Mouse (Mus musculus): ENCODE measurements around the gene Sult2b1. TPM values are rescaled to one million over a fixed set of nuclear protein-coding genes. Genes with fewer than 3 reads are reported as not detected.

The Sult2b1 gene
- polyA plus RNA-seq, 1 experiment from 2014 or later: 2.5 TPM

DNA sequence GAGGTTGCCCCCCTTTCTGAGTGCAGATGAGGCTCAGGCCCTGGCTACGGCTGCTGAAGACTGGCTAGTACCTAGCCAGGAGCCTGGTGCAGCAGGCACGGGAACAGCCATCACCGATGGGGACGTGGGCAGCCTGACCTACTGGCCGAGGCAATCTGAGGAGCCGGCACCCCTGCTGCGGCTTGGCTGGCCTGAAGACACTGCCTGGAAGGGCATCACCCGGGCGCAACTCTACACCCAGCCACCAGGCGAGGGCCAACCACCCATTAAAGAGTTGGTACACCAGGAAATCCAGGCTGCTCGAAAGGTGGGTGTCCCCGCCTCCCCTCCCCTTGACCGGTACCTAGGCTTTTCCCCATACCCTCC lies 62.1 kb downstream of the Sult2b1 start:
- Histone ChIP-seq H3K9ac (replicated peaks; ENCODE audit: low read length) (no peak overlapping the region), H3K27me3 (ENCODE audit: insufficient read depth, low read length) (no peaks in the 10 kb centered on the region), H3K4me2 (replicated peaks; ENCODE audit: low read depth, low read length) (no peak overlapping the region), H3K4me1 (ENCODE audit: insufficient read depth, low read length) (peaks cover 12% of the 10 kb centered on the region), H3K9me3 (ENCODE audit: low read length) (no peaks in the 10 kb centered on the region), H3K4me3 (ENCODE audit: low read length) (no peak overlapping the region), H3K27ac (ENCODE audit: low read length) (no peak overlapping the region), H3K36me3 (ENCODE audit: insufficient read depth, low read length) (peaks cover 77% of the 10 kb centered on the region)
- no peak for ATAC-seq (ENCODE audit: low FRiP score, low TSS enrichment)
- WGBS: 46% methylated on average over 13 of the region's 13 CpGs

DNA sequence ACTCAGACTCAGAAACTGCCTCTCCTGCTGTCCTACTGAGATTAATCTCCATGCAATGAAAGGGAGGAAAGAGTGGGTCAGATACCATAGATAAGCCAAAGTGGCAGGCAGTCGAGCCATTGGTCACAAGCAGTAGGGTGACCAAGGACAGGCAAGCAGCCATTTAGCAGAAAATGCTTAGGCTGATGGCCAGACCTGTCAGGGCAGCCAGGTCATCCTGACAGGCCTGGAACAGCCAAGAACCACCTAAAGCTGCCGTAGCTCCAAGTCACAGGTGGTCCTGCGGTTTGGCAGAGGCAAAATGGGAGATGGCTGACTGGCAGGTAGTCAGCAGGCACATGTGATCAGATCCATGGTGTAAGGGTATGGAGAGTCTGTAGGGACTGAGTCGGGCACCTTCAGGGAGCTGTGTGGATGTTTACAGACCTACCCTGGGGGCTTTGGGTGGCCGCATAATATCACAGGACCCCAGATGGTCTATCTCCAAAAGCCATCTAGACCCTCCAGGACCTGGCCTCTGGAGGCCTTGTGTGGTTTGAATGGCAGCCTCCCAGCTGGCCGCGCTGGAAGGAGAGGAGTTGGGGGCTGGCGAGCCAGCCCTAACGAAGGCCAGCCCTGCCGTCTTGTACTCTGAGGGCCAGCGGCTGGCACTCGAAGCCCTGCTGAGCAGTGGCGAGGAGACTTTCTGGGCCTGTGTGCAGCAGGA lies 62.7 kb downstream of the Sult2b1 start:
- Histone ChIP-seq H3K36me3 (ENCODE audit: insufficient read depth, low read length) (peaks cover 72% of the 10 kb centered on the region), H3K9ac (replicated peaks; ENCODE audit: low read length) (no peak overlapping the region), H3K27me3 (ENCODE audit: insufficient read depth, low read length) (no peaks in the 10 kb centered on the region), H3K27ac (ENCODE audit: low read length) (no peak overlapping the region), H3K9me3 (ENCODE audit: low read length) (no peaks in the 10 kb centered on the region), H3K4me3 (ENCODE audit: low read length) (no peak overlapping the region), H3K4me1 (ENCODE audit: insufficient read depth, low read length) (peaks cover 17% of the 10 kb centered on the region), H3K4me2 (replicated peaks; ENCODE audit: low read depth, low read length) (no peak overlapping the region)
- 57% methylated on average over 13 of the region's 13 CpGs for WGBS
- no peak for ATAC-seq (ENCODE audit: low FRiP score, low TSS enrichment)

- Histone ChIP-seq H3K4me2 (replicated peaks; ENCODE audit: low read depth, low read length) (no peak overlapping the region), H3K36me3 (ENCODE audit: insufficient read depth, low read length) (peaks cover 66% of the 10 kb centered on the region), H3K9ac (replicated peaks; ENCODE audit: low read length) (no peak overlapping the region), H3K27me3 (ENCODE audit: insufficient read depth, low read length) (no peaks in the 10 kb centered on the region), H3K9me3 (ENCODE audit: low read length) (no peaks in the 10 kb centered on the region), H3K4me3 (ENCODE audit: low read length) (no peak overlapping the region), H3K4me1 (ENCODE audit: insufficient read depth, low read length) (peaks cover 23% of the 10 kb centered on the region), H3K27ac (ENCODE audit: low read length) (no peak overlapping the region)
- ATAC-seq (ENCODE audit: low FRiP score, low TSS enrichment): no peak
- 84% methylated on average over 7 of the region's 7 CpGs for WGBS
Measured at GRCm38 (mm10) chr7:45721234-45721571, 63.3 kb downstream of the Sult2b1 start.

DNA sequence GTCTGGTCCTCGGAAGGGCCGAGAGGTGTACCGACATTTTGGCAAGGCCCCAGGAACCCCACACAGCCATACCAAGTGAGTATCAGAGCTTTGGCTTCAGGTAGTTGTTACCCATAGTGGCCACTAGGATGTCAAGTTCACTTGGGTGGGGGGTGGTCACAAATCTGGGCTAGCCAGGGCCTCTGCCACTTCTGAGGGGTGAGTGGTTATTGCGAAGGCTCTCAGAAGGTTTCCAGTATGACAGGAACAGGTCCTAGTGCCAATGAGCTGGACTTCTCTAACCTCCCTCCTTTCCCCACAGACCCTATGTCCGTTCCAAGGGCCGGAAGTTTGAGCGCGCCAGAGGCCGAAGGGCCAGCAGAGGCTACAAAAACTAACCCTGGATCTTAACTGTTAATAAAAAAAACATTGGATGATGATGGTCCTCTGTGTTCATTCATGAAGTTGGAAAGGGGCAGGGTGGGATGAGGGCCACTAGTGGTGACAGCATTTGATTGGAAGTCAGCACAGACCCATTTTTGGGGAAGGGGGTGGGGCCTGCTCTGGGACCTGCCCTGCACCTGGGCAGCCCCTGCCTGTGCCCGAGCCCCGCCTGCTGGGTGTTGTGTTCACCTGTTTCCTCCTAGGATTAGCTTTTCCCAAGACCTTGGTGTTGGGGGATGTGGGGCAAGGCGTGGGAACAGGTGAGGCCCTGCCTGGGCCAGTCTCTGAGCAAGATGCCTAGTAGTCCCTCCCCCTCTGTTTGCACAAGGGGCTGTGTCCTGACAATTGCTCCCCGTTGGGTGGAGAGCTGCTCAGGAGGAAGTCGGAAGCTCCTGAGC lies 63.8 kb downstream of the Sult2b1 start, which contains the start of gene Fam83e:
TSS of gene Fam83e (plus strand) at position 800 of the 821 bp plus-strand sequence.
- Histone ChIP-seq H3K4me3 (ENCODE audit: low read length) (no peak within 1 kb of the TSS), H3K4me2 (replicated peaks; ENCODE audit: low read depth, low read length) (no peak within 1 kb of the TSS), H3K27ac (ENCODE audit: low read length) (no peak within 1 kb of the TSS), H3K4me1 (ENCODE audit: insufficient read depth, low read length) (peaks cover 29% of the 10 kb centered on the region), H3K9ac (replicated peaks; ENCODE audit: low read length) (no peak within 1 kb of the TSS), H3K9me3 (ENCODE audit: low read length) (no peaks in the 10 kb centered on the region), H3K36me3 (ENCODE audit: insufficient read depth, low read length) (peaks cover 60% of the 10 kb centered on the region), H3K27me3 (ENCODE audit: insufficient read depth, low read length) (no peaks in the 10 kb centered on the region)
- 81% methylated on average over 14 of the region's 14 CpGs for WGBS
- ATAC-seq (ENCODE audit: low FRiP score, low TSS enrichment): no peak

DNA sequence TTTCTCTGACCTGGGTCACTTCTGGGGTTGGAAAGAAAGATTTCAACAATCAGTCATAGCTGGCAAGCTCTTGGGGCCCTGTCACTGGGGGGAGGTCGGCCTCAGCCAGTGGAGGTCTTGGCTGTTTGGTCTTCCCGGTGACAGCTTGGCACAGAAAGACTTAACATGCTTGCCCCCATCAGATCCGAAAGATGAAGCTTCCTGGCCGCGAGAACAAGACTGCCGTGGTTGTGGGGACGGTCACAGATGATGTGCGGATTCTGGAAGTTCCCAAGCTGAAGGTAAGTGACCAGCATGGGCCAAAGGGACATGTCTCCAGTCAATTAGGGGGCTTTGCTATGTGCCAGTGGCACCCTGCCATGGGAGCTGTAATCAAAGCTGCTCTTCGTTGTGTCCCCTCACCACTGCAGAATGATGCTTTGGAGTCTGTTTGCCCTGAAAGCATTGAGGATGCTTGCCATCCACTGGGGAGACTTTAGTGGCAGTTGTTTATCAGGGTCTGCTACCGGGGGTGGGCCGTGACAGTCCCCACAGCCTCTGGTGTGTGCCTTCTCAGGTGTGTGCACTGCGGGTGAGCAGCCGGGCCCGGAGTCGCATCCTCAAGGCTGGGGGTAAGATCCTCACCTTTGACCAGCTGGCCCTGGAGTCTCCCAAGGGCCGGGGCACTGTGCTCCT lies 64.6 kb downstream of the Sult2b1 start:
- peaks cover 32% of the 10 kb centered on the region for H3K4me1 ChIP-seq (ENCODE audit: insufficient read depth, low read length)
- 89% methylated on average over 13 of the region's 16 CpGs for WGBS
- no peaks in the 10 kb centered on the region for H3K27me3 ChIP-seq (ENCODE audit: insufficient read depth, low read length)
- peak overlapping the region; percentile 99; the same call in 1 of the 2 replicates for H3K9ac ChIP-seq (replicated peaks; ENCODE audit: low read length)
- no peak overlapping the region for H3K4me3 ChIP-seq (ENCODE audit: low read length)
- ATAC-seq (ENCODE audit: low FRiP score, low TSS enrichment): no peak
- H3K36me3 ChIP-seq (ENCODE audit: insufficient read depth, low read length): peaks cover 54% of the 10 kb centered on the region
- 0 out of 2 replicates have a peak overlapping the region, but pooled peaks have one; percentile 89 for H3K4me2 ChIP-seq (replicated peaks; ENCODE audit: low read depth, low read length)
- no peaks in the 10 kb centered on the region for H3K9me3 ChIP-seq (ENCODE audit: low read length)
- no peak overlapping the region for H3K27ac ChIP-seq (ENCODE audit: low read length)

- Histone ChIP-seq H3K27me3 (ENCODE audit: insufficient read depth, low read length) (no peaks in the 10 kb centered on the region), H3K9me3 (ENCODE audit: low read length) (no peaks in the 10 kb centered on the region), H3K36me3 (ENCODE audit: insufficient read depth, low read length) (peaks cover 49% of the 10 kb centered on the region), H3K4me1 (ENCODE audit: insufficient read depth, low read length) (peaks cover 37% of the 10 kb centered on the region), H3K9ac (replicated peaks; ENCODE audit: low read length) (peak overlapping the region; percentile 99), H3K4me3 (ENCODE audit: low read length) (peak overlapping the region; percentile 97), H3K27ac (ENCODE audit: low read length) (peak overlapping the region; percentile 91; the same call in 1 of the 2 replicates), H3K4me2 (replicated peaks; ENCODE audit: low read depth, low read length) (peak overlapping the region; percentile 89)
- WGBS: 82% methylated on average over 10 of the region's 10 CpGs
- no peak for ATAC-seq (ENCODE audit: low FRiP score, low TSS enrichment)
Measured at GRCm38 (mm10) chr7:45719180-45719579, 65.3 kb downstream of the Sult2b1 start.

DNA sequence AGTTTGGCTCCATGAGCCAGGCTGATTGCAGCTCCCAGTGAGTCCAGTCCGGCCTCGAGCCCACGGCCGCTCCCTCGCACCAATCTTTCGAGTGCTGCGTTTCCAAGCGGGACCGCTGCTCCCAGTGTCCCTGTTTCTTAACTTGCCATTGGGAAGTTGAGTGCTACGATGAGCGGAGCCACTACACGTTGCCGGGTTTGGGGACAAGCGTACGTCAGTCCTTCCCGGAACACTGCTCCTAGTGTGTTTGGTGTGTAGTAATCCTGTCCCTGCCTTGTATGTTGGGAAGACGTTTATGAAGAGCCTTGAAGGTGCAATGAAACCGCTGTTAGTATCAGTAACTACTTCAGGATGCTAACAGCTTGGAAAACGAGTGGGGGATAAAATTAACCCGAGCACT lies 66.1 kb downstream of the Sult2b1 start:
- H3K9me3 ChIP-seq (ENCODE audit: low read length): no peaks in the 10 kb centered on the region

GRCm38 (mm10) chr7:45717918-45718297 lies 66.6 kb downstream of the Sult2b1 start, which contains the start of gene Sphk2:
TSS of gene Sphk2 (minus strand) at chr7:45718002.
- Histone ChIP-seq H3K4me1 (ENCODE audit: insufficient read depth, low read length) (peaks cover 43% of the 10 kb centered on the region), H3K27ac (ENCODE audit: low read length) (peak within 1 kb of the TSS; percentile 91), H3K9me3 (ENCODE audit: low read length) (no peaks in the 10 kb centered on the region), H3K9ac (replicated peaks; ENCODE audit: low read length) (peak within 1 kb of the TSS; percentile 99), H3K27me3 (ENCODE audit: insufficient read depth, low read length) (no peaks in the 10 kb centered on the region), H3K36me3 (ENCODE audit: insufficient read depth, low read length) (peaks cover 42% of the 10 kb centered on the region), H3K4me2 (replicated peaks; ENCODE audit: low read depth, low read length) (peak within 1 kb of the TSS; percentile 89), H3K4me3 (ENCODE audit: low read length) (peak within 1 kb of the TSS; percentile 97)
- ATAC-seq (ENCODE audit: low FRiP score, low TSS enrichment): peak; percentile 60
- WGBS: under 1% methylated on average over 41 of the region's 41 CpGs

More for the DNA sequence above, 66.1 kb downstream of the Sult2b1 start:
- H3K4me3 ChIP-seq (ENCODE audit: low read length): peak overlapping the region; percentile 97
- H3K36me3 ChIP-seq (ENCODE audit: insufficient read depth, low read length): peaks cover 42% of the 10 kb centered on the region
- peak overlapping the region; percentile 89 for H3K4me2 ChIP-seq (replicated peaks; ENCODE audit: low read depth, low read length)
- WGBS: under 1% methylated on average over 20 of the region's 20 CpGs
- ATAC-seq (ENCODE audit: low FRiP score, low TSS enrichment): no peak
- peak overlapping the region; percentile 99 for H3K9ac ChIP-seq (replicated peaks; ENCODE audit: low read length)
- H3K27me3 ChIP-seq (ENCODE audit: insufficient read depth, low read length): no peaks in the 10 kb centered on the region
- peaks cover 43% of the 10 kb centered on the region for H3K4me1 ChIP-seq (ENCODE audit: insufficient read depth, low read length)
- H3K27ac ChIP-seq (ENCODE audit: low read length): peak overlapping the region; percentile 91

DNA sequence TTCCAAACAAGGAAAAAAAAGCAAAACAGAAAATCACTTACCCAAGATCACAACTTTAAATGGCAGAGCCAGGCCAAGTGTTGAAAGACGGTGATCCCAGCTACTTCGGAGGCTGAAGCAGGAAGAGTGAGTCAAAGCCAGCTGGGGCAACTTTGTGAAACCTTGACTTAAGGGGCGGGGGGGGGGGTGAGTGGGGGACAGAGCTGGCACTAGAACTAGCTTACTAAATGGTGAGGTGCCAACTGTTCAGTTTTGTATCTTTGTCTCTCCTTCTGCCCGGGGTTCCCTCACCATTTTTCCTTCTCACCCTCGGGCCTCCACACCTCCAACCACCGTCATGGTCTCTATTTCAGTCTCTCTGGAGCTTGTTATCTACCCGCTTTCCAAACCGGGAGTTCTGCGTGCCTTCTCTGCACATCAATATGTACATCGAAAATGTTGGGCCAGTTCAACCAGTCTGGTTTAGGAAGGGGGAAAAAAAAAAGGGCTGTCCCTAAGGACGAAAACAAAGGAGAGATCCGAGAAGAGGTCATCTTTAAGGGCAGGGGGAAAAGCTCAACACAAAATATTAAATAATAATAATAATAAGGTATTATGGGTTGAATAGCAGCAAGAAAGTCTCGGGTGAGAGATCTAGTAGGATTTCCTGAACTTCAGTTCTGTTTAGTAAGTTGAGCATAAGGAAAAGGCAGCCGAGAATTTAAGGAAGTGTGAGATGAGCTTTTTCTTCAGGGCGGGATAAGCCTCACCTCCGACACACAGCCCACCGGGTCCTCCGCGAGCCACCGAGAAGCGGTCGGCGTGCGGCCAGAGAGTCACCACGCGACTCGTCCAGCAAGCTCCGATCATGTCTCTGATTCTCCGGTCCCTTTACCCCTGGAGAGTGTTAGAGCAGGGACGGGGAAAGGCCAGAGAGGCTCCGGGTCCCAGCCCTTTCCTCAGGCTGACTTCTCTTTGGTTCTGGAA lies 67.2 kb downstream of the Sult2b1 start:
- peak overlapping the region; percentile 84 for H3K4me2 ChIP-seq (replicated peaks; ENCODE audit: low read depth, low read length)
- peak overlapping the region; percentile 86 for H3K27ac ChIP-seq (ENCODE audit: low read length)
- H3K4me1 ChIP-seq (ENCODE audit: insufficient read depth, low read length): peaks cover 43% of the 10 kb centered on the region
- H3K36me3 ChIP-seq (ENCODE audit: insufficient read depth, low read length): peaks cover 42% of the 10 kb centered on the region
- no peaks in the 10 kb centered on the region for H3K9me3 ChIP-seq (ENCODE audit: low read length)
- ATAC-seq (ENCODE audit: low FRiP score, low TSS enrichment): peak; percentile 4
- H3K9ac ChIP-seq (replicated peaks; ENCODE audit: low read length): peak overlapping the region; percentile 99
- WGBS: 9% methylated on average over 31 of the region's 31 CpGs
- H3K4me3 ChIP-seq (ENCODE audit: low read length): peak overlapping the region; percentile 97
- no peaks in the 10 kb centered on the region for H3K27me3 ChIP-seq (ENCODE audit: insufficient read depth, low read length)
